Mouse (Mus musculus): ENCODE data around the gene Dennd5b. TPM values are rescaled to one million over a fixed set of nuclear protein-coding genes. Genes with fewer than 3 reads are reported as not detected.
"Not testable (repeated sequence)": the region's sequence is repeated elsewhere in the genome, so short reads cannot be mapped to it uniquely, and the experiment has no call there.

The Dennd5b gene
- 3.4 and 11.9 TPM in 2 replicates for polyA plus RNA-seq (2012; rRNA removed)

DNA sequence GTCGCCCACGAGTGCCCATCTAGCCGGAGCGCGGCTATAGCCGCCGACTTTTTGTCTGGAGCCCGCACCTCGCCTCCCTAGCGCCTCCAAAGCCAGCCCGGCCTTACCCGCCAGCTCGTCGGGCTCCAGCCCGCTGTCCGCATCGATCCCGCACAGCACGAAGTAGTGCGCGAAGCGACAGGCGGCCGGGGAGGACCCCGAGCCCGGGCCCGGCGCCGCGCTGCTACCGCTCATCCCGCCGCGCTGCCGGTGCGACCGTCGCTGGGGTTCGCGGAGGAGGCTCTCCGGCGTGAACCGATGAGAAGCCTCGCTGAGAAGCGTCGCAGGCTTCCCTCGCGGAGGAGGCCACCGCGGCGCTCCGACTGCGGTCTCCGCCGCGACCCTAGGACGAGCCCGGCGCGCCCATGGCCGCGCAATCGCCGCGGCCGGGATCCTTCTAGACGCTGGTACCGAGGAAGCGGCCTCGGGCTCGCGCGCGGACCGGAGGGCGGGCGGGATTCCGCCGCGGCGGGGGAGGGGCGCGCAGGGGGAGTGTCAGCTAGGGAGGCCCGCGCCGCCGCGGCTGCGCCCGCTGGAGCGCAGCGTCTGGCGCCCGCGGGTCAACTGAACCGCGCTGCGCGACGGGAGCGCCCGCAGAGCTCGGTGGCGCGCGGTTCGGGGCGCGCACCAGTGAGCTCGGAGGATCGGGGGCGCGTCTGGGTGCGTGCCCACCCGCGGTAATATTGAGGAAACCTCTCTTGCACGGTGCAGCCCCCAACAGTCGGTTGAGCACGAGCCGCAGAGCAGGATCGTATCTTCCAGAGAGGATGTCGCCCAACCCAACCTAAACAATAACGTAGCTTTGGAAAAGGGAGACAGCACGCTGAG, at the start of gene Dennd5b:
TSS of gene Dennd5b (minus strand) at position 605 of the 867 bp plus-strand sequence.
- DNase-seq (ENCODE audit: low read depth, low spot score) = no peak
- under 1% methylated on average over 123 of the region's 124 CpGs for WGBS

DNA sequence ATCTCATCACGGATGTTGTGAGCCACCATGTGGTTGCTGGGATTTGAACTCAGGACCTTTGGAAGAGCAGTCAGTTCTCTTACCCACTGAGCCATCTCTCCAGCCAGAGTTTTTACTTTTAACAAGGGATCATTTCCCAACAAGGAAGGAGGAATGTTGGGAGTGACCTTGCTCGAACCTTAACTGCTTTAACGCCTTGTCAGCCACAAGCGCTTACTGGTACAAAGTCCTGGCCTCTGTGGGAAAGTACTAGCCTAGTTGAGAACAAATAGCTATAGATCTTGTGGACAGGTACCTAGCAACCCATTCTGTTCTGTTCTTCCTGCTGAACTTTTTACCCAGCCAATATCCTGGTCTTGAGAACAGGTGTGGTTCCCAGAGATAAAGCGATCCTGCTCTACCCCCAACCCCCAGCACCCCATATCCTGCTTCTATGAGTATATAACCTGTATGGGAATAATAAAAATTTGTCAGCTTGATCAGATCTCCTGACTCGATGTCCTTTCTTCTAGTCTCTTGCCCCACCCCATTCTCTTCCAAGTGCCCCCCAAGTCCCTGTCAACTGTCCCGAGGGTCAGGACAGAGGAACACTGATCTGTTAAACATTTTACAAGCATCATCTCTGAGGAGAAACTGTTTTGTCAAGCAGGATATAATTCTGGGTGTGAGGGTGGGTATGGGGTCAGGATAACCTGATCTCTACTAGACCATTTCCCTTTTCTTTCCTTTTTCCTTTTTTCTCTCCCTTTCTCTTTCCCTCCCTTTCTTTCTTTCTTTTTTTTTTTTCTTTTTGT, 47.2 kb upstream of the Dennd5b start:
- no peak for DNase-seq (ENCODE audit: low read depth, low spot score)

GRCm38 (mm10) chr6:149145143-149145542, 43.7 kb upstream of the Dennd5b start:
- WGBS = 74% methylated on average over 1 of the region's 1 CpGs

More for the DNA sequence above, 47.2 kb upstream of the Dennd5b start:
- WGBS = 25% methylated on average over 7 of the region's 7 CpGs

GRCm38 (mm10) chr6:149141393-149142173, 40.1 kb upstream of the Dennd5b start:
- WGBS = 2% methylated on average over 36 of the region's 36 CpGs
- DNase-seq (ENCODE audit: low read depth, low spot score) = no peak

More at GRCm38 (mm10) chr6:149145143-149145542, 43.7 kb upstream of the Dennd5b start:
- no peak for DNase-seq (ENCODE audit: low read depth, low spot score)

DNA sequence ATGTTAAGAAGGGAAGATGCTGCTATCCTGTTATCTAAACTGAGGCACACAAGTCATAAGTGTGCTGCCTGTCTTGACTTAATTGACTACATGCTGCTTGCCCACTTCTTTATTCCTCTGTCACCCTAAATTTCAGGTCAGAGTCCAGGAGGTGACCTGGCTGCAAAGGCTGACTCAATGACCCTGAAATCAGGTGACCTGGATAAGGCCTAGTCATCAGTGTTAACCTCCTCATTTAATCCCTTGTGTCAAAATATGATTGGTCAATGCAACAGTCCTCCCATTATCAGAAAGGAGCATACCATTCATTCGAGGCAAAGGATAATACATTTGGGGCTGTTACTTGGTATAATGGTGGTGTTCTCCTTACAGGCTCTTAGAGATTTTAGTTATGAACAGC, 38.0 kb upstream of the Dennd5b start, which contains the start of gene Etfbkmt:
TSS of gene Etfbkmt (plus strand) at position 379 of the 400 bp plus-strand sequence.
- 67% methylated on average over 1 of the region's 1 CpGs for WGBS

DNA sequence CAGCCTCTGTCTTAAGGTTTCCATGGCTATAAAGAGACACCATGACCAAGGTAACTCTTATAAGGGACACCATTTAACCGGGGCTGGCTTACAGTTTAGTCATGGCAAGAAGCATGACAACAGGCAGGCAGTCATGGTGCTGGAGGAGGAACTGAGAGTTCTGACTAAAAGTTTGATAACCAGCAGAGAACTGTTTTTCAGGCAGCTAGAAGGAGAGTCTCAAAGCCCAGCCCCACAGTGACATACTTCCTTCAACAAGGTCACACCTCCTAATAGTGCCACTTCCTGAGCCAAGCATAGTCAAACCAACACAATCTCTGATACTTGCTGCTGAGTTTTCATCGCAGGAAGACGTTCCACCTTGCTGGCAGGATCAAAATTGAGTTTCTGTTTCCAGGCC, 37.5 kb upstream of the Dennd5b start:
- WGBS = 94% methylated on average over 3 of the region's 3 CpGs

More for the DNA sequence above, 38.0 kb upstream of the Dennd5b start, which contains the start of gene Etfbkmt:
- DNase-seq (ENCODE audit: low read depth, low spot score) = no peak

DNA sequence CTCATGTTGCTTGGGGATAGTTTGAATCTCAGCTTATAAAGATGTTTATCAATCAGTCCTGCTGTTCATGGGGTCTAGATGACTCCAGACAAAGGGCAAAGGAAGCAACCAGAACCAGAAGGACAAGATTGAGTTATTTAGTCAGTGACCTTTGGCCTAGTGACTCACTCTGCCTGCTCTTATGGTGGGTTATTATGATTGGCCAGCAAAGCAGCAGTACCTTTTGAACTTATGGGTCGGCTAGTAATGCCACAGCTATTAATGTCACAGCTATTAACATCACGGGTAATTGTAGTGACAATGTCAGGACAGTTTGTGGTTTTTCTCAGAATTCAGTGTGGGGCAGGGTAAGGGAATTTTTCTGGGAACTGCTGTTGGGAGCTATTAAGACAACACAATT, 36.5 kb upstream of the Dennd5b start:
- WGBS = 32% methylated on average over 2 of the region's 2 CpGs
- DNase-seq (ENCODE audit: low read depth, low spot score) = no peak

More for the DNA sequence above, 37.5 kb upstream of the Dennd5b start:
- DNase-seq (ENCODE audit: low read depth, low spot score) = no peak

- 51% methylated on average over 6 of the region's 6 CpGs for WGBS
These were observed 34.2 kb upstream of the Dennd5b start for GRCm38 (mm10) chr6:149135631-149136030.

DNA sequence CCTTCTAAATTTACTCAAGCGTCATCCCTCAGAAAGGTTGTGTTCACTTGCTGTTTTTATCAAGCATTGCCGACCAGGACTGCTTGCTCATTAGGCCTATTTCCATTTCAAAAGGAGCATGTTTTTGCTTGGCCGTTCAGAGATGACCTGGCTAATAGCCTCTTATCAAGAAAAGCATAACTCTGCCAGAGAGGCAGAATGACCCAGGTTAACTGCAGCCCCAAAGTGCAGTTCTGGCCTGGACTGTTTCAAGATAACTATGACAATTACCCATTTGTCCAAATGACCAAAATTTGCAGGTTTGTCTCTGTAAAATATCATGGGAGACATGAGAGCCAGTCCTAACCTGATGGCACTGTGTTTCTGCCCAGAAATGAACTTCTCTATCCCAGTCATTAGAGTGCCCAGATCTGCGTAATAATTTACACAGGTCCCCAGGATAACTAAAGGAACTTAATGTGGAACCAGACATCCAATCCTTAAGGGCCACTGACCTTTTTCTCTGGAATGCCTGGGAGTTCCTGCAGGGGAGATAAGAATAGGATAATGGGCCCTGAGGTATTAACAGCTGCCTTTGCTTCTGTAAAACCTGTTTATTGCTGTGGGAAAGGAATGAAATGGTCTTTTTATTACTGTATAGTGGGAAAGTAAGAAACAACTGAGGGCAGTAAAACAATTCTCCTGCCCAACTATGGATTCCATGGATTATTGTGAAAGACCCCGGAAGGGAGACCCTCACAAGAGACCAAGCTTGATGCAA, 33.1 kb upstream of the Dennd5b start:
- no peak for DNase-seq (ENCODE audit: low read depth, low spot score)
- 16% methylated on average over 5 of the region's 5 CpGs for WGBS

More at GRCm38 (mm10) chr6:149135631-149136030, 34.2 kb upstream of the Dennd5b start:
- DNase-seq (ENCODE audit: low read depth, low spot score) = no peak

- 19% methylated on average over 5 of the region's 5 CpGs for whole genome bisulfite sequencing
These were observed 31.0 kb upstream of the Dennd5b start for GRCm38 (mm10) chr6:149132311-149133077.

DNA sequence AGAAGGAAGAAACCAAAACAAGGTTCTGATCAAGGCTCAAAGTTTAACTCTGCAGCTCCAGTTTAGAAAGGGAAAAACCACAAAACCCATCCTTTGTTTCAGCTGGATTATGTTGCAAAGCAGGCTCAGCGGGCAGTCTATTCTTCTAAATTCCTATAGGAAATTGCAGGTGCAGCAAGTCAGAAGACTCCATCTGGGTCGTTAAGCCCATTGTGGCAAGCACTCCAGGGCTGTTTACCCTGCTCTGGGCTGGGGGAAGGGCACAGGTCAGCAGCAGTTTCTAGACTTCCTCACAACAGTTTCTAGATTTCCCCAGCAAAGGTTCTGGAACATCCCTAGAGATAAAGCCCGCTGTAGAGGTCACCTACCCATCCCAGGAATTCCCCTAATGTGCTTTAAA, 29.6 kb upstream of the Dennd5b start:
- 49% methylated on average over 3 of the region's 3 CpGs for WGBS

More at GRCm38 (mm10) chr6:149132311-149133077, 31.0 kb upstream of the Dennd5b start:
- no peak for DNase-seq (ENCODE audit: low read depth, low spot score)

DNA sequence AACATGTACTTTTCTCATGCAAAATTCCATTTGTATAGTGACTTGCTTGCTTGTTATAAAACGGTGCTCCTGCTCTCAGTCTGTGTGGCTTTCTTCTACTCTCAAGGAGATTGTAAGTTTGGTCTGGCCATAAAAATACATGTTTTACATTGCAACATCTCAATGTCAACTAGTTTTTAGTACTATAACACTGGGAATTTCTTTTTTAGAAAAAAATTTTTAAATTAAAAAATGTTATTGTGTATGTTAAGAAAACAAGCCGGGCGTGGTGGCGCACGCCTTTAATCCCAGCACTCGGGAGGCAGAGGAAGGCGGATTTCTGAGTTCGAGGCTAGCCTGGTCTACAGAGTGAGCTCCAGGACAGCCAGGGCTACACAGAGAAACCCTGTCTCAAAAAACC, 28.4 kb upstream of the Dennd5b start, which contains the start of gene Gm10203:
TSS of gene Gm10203 (plus strand) at position 301 of the 400 bp plus-strand sequence.
- DNase-seq (ENCODE audit: low read depth, low spot score) = not testable (repeated sequence)
- 91% methylated on average over 8 of the region's 8 CpGs for WGBS

More for the DNA sequence above, 29.6 kb upstream of the Dennd5b start:
- no peak for DNase-seq (ENCODE audit: low read depth, low spot score)

DNA sequence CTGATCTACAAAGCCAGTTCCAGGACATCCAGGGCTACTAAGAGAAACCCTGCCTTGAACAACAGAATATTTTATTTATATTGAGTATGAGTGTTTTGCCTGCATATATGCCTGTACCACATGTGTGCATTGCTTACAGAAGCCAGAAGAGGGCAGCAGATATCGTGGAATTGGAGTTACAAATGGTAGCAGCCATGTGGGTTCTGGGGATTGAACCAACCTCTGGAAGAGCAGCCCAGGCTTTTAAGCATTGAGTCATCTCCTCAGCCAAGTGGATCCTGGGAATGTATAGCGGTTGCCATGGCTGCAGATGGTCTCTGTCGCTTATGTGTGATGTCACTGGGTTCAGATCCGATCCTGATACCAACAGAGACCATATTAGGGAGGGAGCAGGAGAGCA, 25.2 kb upstream of the Dennd5b start:
- 79% methylated on average over 4 of the region's 4 CpGs for WGBS
- no peak for DNase-seq (ENCODE audit: low read depth, low spot score)

GRCm38 (mm10) chr6:149123042-149123441, 21.6 kb upstream of the Dennd5b start:
- WGBS = 77% methylated on average over 3 of the region's 3 CpGs

GRCm38 (mm10) chr6:149119853-149120252, 18.4 kb upstream of the Dennd5b start:
- WGBS = 31% methylated on average over 2 of the region's 2 CpGs
- no peak for DNase-seq (ENCODE audit: low read depth, low spot score)

More at GRCm38 (mm10) chr6:149123042-149123441, 21.6 kb upstream of the Dennd5b start:
- no peak for DNase-seq (ENCODE audit: low read depth, low spot score)

DNA sequence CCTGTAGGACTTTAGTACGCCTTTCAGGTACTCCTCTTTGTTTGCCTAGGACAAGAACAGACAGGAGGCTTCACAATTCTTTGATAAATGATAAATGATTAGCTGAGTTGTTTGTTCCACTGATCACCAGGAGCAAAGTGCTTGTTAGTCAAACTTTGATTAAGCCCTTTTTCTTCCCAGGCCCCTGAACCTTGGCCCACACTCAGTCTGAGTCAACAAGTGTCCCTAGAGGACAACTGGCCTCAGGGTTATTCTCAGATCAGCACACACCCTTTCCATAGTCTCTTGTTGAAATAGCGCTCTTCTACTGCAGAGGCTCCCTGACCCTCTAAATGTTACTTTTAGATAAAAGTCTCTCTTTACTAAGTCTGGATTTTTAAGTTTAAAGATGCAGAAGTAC, 17.5 kb upstream of the Dennd5b start:
- 26% methylated on average over 2 of the region's 2 CpGs for WGBS
- DNase-seq (ENCODE audit: low read depth, low spot score) = no peak

- no peak for DNase-seq (ENCODE audit: low read depth, low spot score)
These were observed 15.5 kb upstream of the Dennd5b start for GRCm38 (mm10) chr6:149116992-149117391.

DNA sequence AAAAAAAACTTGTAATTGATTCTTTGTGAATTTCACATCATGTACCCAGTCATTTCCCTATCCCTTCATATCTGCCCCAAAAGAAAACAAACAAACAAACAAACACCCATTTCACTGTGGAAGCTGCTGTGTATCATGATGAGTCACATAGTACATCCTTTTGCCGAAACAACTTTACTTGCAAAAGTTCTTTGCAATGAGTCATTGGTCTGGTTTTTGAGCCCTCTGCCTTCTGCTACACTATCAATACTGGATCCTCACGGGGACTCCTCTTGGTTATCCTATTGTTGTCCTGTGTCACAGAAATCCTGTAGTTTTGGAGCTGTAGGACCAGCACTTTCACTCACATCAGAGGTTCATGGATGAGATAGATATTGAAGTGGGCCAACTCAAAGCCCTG, 7.4 kb upstream of the Dennd5b start:
- no peak for DNase-seq (ENCODE audit: low read depth, low spot score)
- 75% methylated on average over 2 of the region's 2 CpGs for WGBS
